Mouse (Mus musculus) midbrain, embryonic 12.5 days (tissue): ENCODE data around the gene Gm7945. TPM values are rescaled to one million over a fixed set of nuclear protein-coding genes. Genes with fewer than 3 reads are reported as not detected.
"Not testable (repeated sequence)": the region's sequence is repeated elsewhere in the genome, so short reads cannot be mapped to it uniquely, and the experiment has no call there.

Experiments used
- ATAC-seq: fragments of 200-750 bp; cut with Nextera tagmentation; 2 replicates; pipeline ENCODE4 v1.8.0; 2017; ENCODE audit warnings: low read depth, moderate TSS enrichment, moderate library complexity; ENCODE audit not compliant: low FRiP score
- H3K27ac ChIP-seq: fragments of 300-500 bp; sonication (generic); replicated peaks from 2 replicates; pipeline ENCODE4 v1.5.1; 2016; ENCODE audit warnings: mild to moderate bottlenecking
- H3K27me3 ChIP-seq: fragments of 300-500 bp; sonication (generic); 2 replicates; pipeline ENCODE4 v1.6.1; 2016; ENCODE audit warnings: mild to moderate bottlenecking
- H3K36me3 ChIP-seq: fragments of 300-500 bp; sonication (generic); 2 replicates; pipeline ENCODE4 v1.6.1; 2016
- H3K4me1 ChIP-seq: fragments of 300-500 bp; sonication (generic); 2 replicates; pipeline ENCODE4 v1.6.1; 2016
- H3K4me2 ChIP-seq: fragments of 300-500 bp; sonication (generic); replicated peaks from 2 replicates; pipeline ENCODE4 v1.6.1; 2016; ENCODE audit warnings: mild to moderate bottlenecking, moderate library complexity
- H3K4me3 ChIP-seq: fragments of 300-500 bp; sonication (generic); 2 replicates; pipeline ENCODE4 v1.5.1; 2016; ENCODE audit warnings: mild to moderate bottlenecking
- H3K9ac ChIP-seq: fragments of 300-500 bp; sonication (generic); replicated peaks from 2 replicates; pipeline ENCODE4 v1.6.1; 2016; ENCODE audit warnings: mild to moderate bottlenecking, moderate library complexity
- H3K9me3 ChIP-seq: fragments of 300-500 bp; sonication (generic); 2 replicates; pipeline ENCODE4 v1.6.1; 2016; ENCODE audit warnings: mild to moderate bottlenecking
- WGBS: fragments of 180-500 bp; shearing (Covaris S2); methylation state at CpG from one replicate; pipeline ENCODE4 v1.1.7; 2016; 5-methylcytosine and 5-hydroxymethylcytosine counted together
- polyA plus RNA-seq: library from polyadenylated mRNA; unstranded; fragments of >200 nt; fragmentation: Nextera tagmentation; extraction: Ambion mirVana; gene quantifications from 2 replicates; pipeline ENCODE4 v1.2.1, GENCODE M21; 2016

Gene Gm7945
- polyA plus RNA-seq, result not detected in 2 replicates

DNA sequence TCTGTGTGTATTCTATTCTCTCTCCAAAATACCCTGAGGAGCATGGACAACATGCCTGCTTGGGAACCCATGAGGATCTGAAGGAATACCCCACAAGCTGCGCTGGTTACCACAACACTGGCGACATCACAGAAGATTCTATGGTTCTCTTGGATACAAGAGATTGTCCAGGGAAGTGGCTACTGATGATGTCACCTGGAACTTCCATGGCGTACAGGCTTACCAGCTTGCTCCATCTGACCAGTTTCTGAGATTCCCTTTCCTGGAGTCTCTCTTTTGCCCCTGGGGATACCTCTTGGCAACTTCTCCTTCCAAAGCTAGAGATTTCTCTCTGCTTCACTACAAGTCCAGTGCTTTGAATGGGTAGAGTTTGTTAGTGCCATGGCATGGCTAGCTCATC is at the start of gene Gm7945:
Gm7945 (minus strand) TSS at position 101 of the 400 bp plus-strand sequence.
- not testable (repeated sequence) for H3K4me1 ChIP-seq, H3K27ac ChIP-seq, H3K4me3 ChIP-seq, H3K27me3 ChIP-seq, ATAC-seq, H3K36me3 ChIP-seq, H3K9me3 ChIP-seq, H3K9ac ChIP-seq, H3K4me2 ChIP-seq
- no CpG with 5 or more reads among the region's 3 CpGs for WGBS

DNA sequence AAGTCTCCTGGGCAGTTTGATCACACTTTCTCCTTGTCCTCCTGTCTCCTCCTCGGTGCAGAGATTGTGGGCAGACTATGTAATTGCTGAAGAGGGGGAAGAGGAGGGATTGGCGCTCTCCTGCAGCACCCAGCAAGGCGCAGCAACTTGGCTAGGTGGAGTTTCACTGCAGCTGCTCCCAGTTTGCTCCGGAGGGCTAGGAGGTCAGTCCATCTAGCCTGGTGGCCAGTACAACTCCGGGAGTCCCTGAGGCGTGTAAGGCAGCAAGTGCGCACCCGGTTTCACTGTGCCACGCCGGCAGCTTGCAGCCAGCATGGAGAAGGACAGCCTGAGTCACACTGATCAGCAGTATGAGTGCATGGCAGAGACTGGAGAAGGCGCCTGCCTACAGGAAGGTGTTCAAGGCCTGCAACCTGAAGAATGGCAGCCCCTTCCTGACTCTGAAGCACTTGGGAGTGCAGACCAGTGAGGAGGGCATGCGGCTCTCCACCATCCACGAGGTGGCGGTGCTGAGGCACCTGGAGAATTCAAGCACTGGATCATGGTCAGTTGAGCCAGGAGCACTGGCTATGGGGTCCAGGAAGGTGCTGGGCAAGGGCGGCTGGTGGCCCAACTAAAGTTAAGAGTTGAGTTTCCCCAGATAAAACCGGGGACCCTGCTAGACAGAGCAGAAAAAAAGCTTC is 39.4 kb upstream of the Gm7945 start:
- not testable (repeated sequence) for H3K9ac ChIP-seq, H3K4me1 ChIP-seq, H3K27me3 ChIP-seq, H3K36me3 ChIP-seq, H3K27ac ChIP-seq, H3K4me3 ChIP-seq, ATAC-seq, H3K9me3 ChIP-seq
- peak overlapping the region; percentile 31 for H3K4me2 ChIP-seq
- 14% methylated on average over 12 of the region's 16 CpGs for WGBS

- not testable (repeated sequence) for ATAC-seq, H3K4me3 ChIP-seq, H3K27ac ChIP-seq, H3K9me3 ChIP-seq, H3K4me1 ChIP-seq, H3K9ac ChIP-seq, H3K27me3 ChIP-seq, H3K36me3 ChIP-seq
- WGBS, result 10% methylated on average over 13 of the region's 14 CpGs
- H3K4me2 ChIP-seq, result peak overlapping the region; percentile 31; the same call in 1 of the 2 replicates
Measured at GRCm38 (mm10) chr14:41424694-41425093, 38.5 kb upstream of the Gm7945 start.

- H3K4me3 ChIP-seq, H3K27ac ChIP-seq, H3K9ac ChIP-seq, H3K4me2 ChIP-seq, H3K36me3 ChIP-seq, H3K9me3 ChIP-seq, ATAC-seq, H3K4me1 ChIP-seq, H3K27me3 ChIP-seq: not testable (repeated sequence)
- WGBS, result 100% methylated on average over 1 of the region's 2 CpGs
Measured at GRCm38 (mm10) chr14:41408181-41408580, 22.0 kb upstream of the Gm7945 start, which contains the start of gene Gm6482. TSS of gene Gm6482 (minus strand) at chr14:41408281.

DNA sequence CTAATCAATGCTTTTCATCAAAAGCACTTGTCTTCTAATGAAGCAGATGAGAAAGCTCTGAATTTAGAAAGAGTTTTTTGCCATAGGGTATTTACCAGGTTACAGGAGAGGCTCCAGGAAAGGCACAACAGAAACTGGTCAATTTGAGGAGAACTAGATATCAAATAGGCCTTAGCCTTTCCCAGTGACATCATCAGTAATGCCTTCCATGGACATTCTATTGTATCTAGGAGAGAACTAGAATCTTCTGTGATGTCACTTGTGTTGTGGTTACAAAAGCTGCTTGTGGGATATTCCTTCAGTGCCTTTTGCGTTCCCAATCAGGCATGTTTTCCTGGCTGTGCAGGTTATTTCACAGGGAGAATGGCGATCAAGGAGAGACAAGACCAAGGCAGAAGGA is 37.9 kb downstream of the Gm7945 start, which contains the start of gene Gm5798:
Gm5798 (plus strand) TSS at position 301 of the 400 bp plus-strand sequence.
- 66% methylated on average over 2 of the region's 2 CpGs for WGBS
- not testable (repeated sequence) for ATAC-seq

More for the DNA sequence above, 37.9 kb downstream of the Gm7945 start, which contains the start of gene Gm5798:
- not testable (repeated sequence) for H3K4me1 ChIP-seq, H3K9me3 ChIP-seq, H3K9ac ChIP-seq, H3K27ac ChIP-seq, H3K36me3 ChIP-seq, H3K4me2 ChIP-seq, H3K27me3 ChIP-seq, H3K4me3 ChIP-seq

Other genes starting within 250 kb of the Gm7945 start
- not detected in 2 replicates for gene Mbl1, start 234.9 kb downstream of the Gm7945 start, polyA plus RNA-seq
- not detected in 2 replicates for gene Sftpd, start 201.2 kb downstream of the Gm7945 start, polyA plus RNA-seq
- gene Gm2832, start 107.6 kb downstream of the Gm7945 start, polyA plus RNA-seq, result not detected in 2 replicates
- gene Gm5798, start 37.8 kb downstream of the Gm7945 start, polyA plus RNA-seq, result not detected in 2 replicates
- gene Gm6482, start 21.9 kb upstream of the Gm7945 start, polyA plus RNA-seq, result not detected in 2 replicates
- not detected in 2 replicates for gene Gm7954, start 67.1 kb upstream of the Gm7945 start, polyA plus RNA-seq
- not detected in 2 replicates for gene Gm3486, start 103.1 kb upstream of the Gm7945 start, polyA plus RNA-seq
- not detected in 2 replicates for gene Gm7970, start 169.2 kb upstream of the Gm7945 start, polyA plus RNA-seq
- gene 1700049E17Rik2, start 186.8 kb upstream of the Gm7945 start, polyA plus RNA-seq, result not detected in 2 replicates
- gene Gm3072, start 238.2 kb upstream of the Gm7945 start, polyA plus RNA-seq, result not detected in 2 replicates